11 mouse cellular contexts compared by ENCODE assay signal in the genomic region with DNA sequence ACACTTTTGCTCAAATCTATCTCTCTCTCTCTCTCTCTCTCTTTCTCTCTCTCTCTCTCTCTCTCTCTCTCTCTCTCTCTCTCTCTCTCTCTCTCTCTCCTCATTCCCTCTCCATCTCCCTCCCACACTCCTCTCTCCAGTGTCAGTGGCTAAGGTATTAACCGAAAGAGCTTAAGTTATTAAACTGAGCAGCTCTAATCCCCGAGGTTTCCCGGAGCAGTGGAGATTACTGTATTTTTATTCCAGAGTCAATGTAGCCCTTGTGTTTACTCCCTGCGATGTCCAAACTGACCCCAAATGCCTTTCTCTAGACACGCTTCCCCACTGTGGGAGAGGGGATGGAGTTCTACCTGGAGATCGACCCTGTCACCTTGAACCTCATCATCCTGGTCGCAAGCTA. TPM values are rescaled to one million over a fixed set of nuclear protein-coding genes. Genes with fewer than 3 reads are reported as not detected.
DNase-seq lines count a peak whose midpoint lies in the region; ATAC-seq lines count a peak whose summit lies in the region.
"Had no signal": no experiment of that assay in that cellular context is flagged by ENCODE, and none has a peak within 500 bp of the region (broad histone marks: within the 10 kb centered on the region; RNA-seq: fewer than 3 reads in every experiment).

Gene Gm45716 (plus strand): TSS at position 243 of the 400 bp plus-strand sequence.

- H3K4me2 ChIP-seq in heart, embryonic 12.5 days = no peak within 1 kb of the TSS
- no peak within 1 kb of the TSS for H3K4me2 ChIP-seq in embryonic facial prominence, embryonic 13.5 days
- no peak within 1 kb of the TSS for H3K4me2 ChIP-seq in hindbrain, embryonic 11.5 days (replicated peaks; ENCODE audit: low read depth, low read length)
- H3K4me2 ChIP-seq in midbrain, embryonic 16.5 days (ENCODE audit: low read length) = no peak within 1 kb of the TSS

- WGBS in heart, embryonic 12.5 days = 83% methylated on average over 7 of the region's 7 CpGs
- WGBS in embryonic facial prominence, embryonic 13.5 days = 84% methylated on average over 7 of the region's 7 CpGs
- 89% methylated on average over 7 of the region's 7 CpGs for WGBS in hindbrain, embryonic 11.5 days
- WGBS in midbrain, embryonic 16.5 days = 63% methylated on average over 7 of the region's 7 CpGs

- H3K9me3 ChIP-seq in heart, embryonic 12.5 days (replicated peaks) = no peaks in the 10 kb centered on the region
- no peaks in the 10 kb centered on the region for H3K9me3 ChIP-seq in embryonic facial prominence, embryonic 13.5 days
- H3K9me3 ChIP-seq in hindbrain, embryonic 11.5 days (ENCODE audit: control insufficient read depth, low read length) = no peaks in the 10 kb centered on the region
- no peaks in the 10 kb centered on the region for H3K9me3 ChIP-seq in midbrain, embryonic 16.5 days (replicated peaks; ENCODE audit: control insufficient read depth, low read length, poor library complexity, severe bottlenecking)

- no peaks in the 10 kb centered on the region for H3K36me3 ChIP-seq in heart, embryonic 12.5 days
- no peaks in the 10 kb centered on the region for H3K36me3 ChIP-seq in embryonic facial prominence, embryonic 13.5 days
- no peaks in the 10 kb centered on the region for H3K36me3 ChIP-seq in hindbrain, embryonic 11.5 days (ENCODE audit: control insufficient read depth, insufficient read depth, low read length)
- H3K36me3 ChIP-seq in midbrain, embryonic 16.5 days (ENCODE audit: control insufficient read depth, insufficient read depth, low read length) = no peaks in the 10 kb centered on the region

- intact Hi-C loops in heart, postnatal 36 days (cut with DNase I) = loop anchor here (10.0 kb wide), 1 partner anchor 227 kb away; no protein-coding TSS in a partner anchor
- intact Hi-C loops in left cerebral cortex, postnatal 4 days (cut with DNase I) = loop anchor here (5.0 kb wide), 1 partner anchor 435 kb away; no protein-coding TSS in a partner anchor

- no peak for ATAC-seq in heart, embryonic 12.5 days (ENCODE audit: insufficient number of reproducible peaks, low FRiP score)
- ATAC-seq in embryonic facial prominence, embryonic 13.5 days (ENCODE audit: insufficient number of reproducible peaks, insufficient read depth, low FRiP score, low TSS enrichment, low read depth) = no peak
- ATAC-seq in hindbrain, embryonic 11.5 days (ENCODE audit: low FRiP score) = no peak
- no peak for ATAC-seq in midbrain, embryonic 16.5 days
- ATAC-seq: Patski had no signal

- no peaks in the 10 kb centered on the region for H3K4me1 ChIP-seq in heart, embryonic 12.5 days (replicated peaks)
- H3K4me1 ChIP-seq in embryonic facial prominence, embryonic 13.5 days = peaks cover 3% of the 10 kb centered on the region
- no peaks in the 10 kb centered on the region for H3K4me1 ChIP-seq in hindbrain, embryonic 11.5 days (replicated peaks; ENCODE audit: control insufficient read depth, insufficient read depth, low read length)
- H3K4me1 ChIP-seq in midbrain, embryonic 16.5 days (ENCODE audit: control insufficient read depth, insufficient read depth, low read length) = no peaks in the 10 kb centered on the region

- H3K9ac ChIP-seq in heart, embryonic 12.5 days = no peak within 1 kb of the TSS
- H3K9ac ChIP-seq in embryonic facial prominence, embryonic 13.5 days = no peak within 1 kb of the TSS
- H3K9ac ChIP-seq in hindbrain, embryonic 11.5 days (ENCODE audit: low read depth, low read length) = no peak within 1 kb of the TSS
- no peak within 1 kb of the TSS for H3K9ac ChIP-seq in midbrain, embryonic 16.5 days (ENCODE audit: low read depth, low read length)

- H3K27ac ChIP-seq in heart, embryonic 12.5 days (ENCODE audit: poor library complexity, severe bottlenecking) = no peak within 1 kb of the TSS
- H3K27ac ChIP-seq in embryonic facial prominence, embryonic 13.5 days = no peak within 1 kb of the TSS
- no peak within 1 kb of the TSS for H3K27ac ChIP-seq in hindbrain, embryonic 11.5 days (ENCODE audit: low read depth, low read length)
- no peak within 1 kb of the TSS for H3K27ac ChIP-seq in midbrain, embryonic 16.5 days (ENCODE audit: low read length)

- DNase-seq in heart, postnatal 36 days = no peak
- no peak for DNase-seq in hindbrain, embryonic 11.5 days (ENCODE audit: low spot score)
- DNase-seq in yolk sac, embryonic 10.5 days (ENCODE audit: low spot score) = no peak
- DNase-seq in left cerebral cortex, postnatal 4 days = no peak
- DNase-seq in spleen, postnatal 10 days (ENCODE audit: low spot score in 2 of 2) = no peak
- DNase-seq: kidney, adult 8-10 months had no signal

- no peak within 1 kb of the TSS for H3K4me3 ChIP-seq in heart, embryonic 12.5 days
- H3K4me3 ChIP-seq in embryonic facial prominence, embryonic 13.5 days = no peak within 1 kb of the TSS
- no peak within 1 kb of the TSS for H3K4me3 ChIP-seq in hindbrain, embryonic 11.5 days (ENCODE audit: low read depth, low read length)
- H3K4me3 ChIP-seq in midbrain, embryonic 16.5 days (ENCODE audit: low read depth, low read length) = no peak within 1 kb of the TSS
- H3K4me3 ChIP-seq: megakaryocyte, embryonic 14.5 days had no signal

- no peaks in the 10 kb centered on the region; the same call in 1 of the 2 replicates for H3K27me3 ChIP-seq in heart, embryonic 12.5 days (replicated peaks)
- no peaks in the 10 kb centered on the region for H3K27me3 ChIP-seq in embryonic facial prominence, embryonic 13.5 days
- H3K27me3 ChIP-seq in hindbrain, embryonic 11.5 days (ENCODE audit: control insufficient read depth, insufficient read depth, low read length) = no peaks in the 10 kb centered on the region
- no peaks in the 10 kb centered on the region for H3K27me3 ChIP-seq in midbrain, embryonic 16.5 days (ENCODE audit: control insufficient read depth, insufficient read depth, low read depth, low read length)
- H3K27me3 ChIP-seq: megakaryocyte, embryonic 14.5 days had no signal

RNA-seq across cellular contexts. Expression of gene Gm45716, which starts in this region (rescaled TPM):
- 48.2 and 49.5 TPM in 2 replicates for polyA plus RNA-seq in heart, embryonic 12.5 days (2016; fragmentation: Nextera tagmentation; extraction: Ambion mirVana)
- 1 to 10 TPM; 8.6 to 9.6 TPM for total RNA-seq in heart, postnatal 36 days (2021)
- 11.5 and 12.4 TPM in 2 replicates for polyA plus RNA-seq in embryonic facial prominence, embryonic 13.5 days (2015; fragmentation: Nextera tagmentation; extraction: Ambion mirVana)
- 17.8 and 20.3 TPM in 2 replicates for polyA plus RNA-seq in hindbrain, embryonic 11.5 days (2014; fragmentation: Nextera tagmentation; extraction: Ambion mirVana)
- 23.2 and 23.3 TPM in 2 replicates for polyA plus RNA-seq in midbrain, embryonic 16.5 days (2015; fragmentation: Nextera tagmentation; extraction: Ambion mirVana)
- total RNA-seq in left cerebral cortex, postnatal 4 days (2021) = 1 to 10 TPM; 7.4 to 8.3 TPM
